26 mouse cellular contexts compared by ENCODE assay signal in genomic region chr9:29341292-29341691, GRCm38 (mm10).
A peak's percentile ranks its signal among the peaks of the same experiment; 100 is the strongest.
DNase-seq lines count a peak whose midpoint lies in the region; ATAC-seq lines count a peak whose summit lies in the region.
"Had no signal": no experiment of that assay in that cellular context is flagged by ENCODE, and none has a peak within 500 bp of the region (broad histone marks: within the 10 kb centered on the region; RNA-seq: fewer than 3 reads in every experiment).

No protein-coding gene starts in this region.

- peak overlapping the region; percentile 7; the same call in 1 of the 2 replicates for H3K27ac ChIP-seq in neural tube, embryonic 15.5 days (replicated peaks)
- H3K27ac ChIP-seq: embryonic facial prominence, embryonic 12.5 days; forebrain, embryonic 15.5 days; gastrocnemius, adult 2 months; limb, embryonic 13.5 days; liver, embryonic 14.5 days; lung, embryonic 15.5 days; stomach, postnatal 0 days had no signal

- H3K27me3 ChIP-seq in neural tube, embryonic 15.5 days (replicated peaks): no peaks in the 10 kb centered on the region
- H3K27me3 ChIP-seq: embryonic facial prominence, embryonic 12.5 days; forebrain, embryonic 15.5 days; lung, embryonic 15.5 days had no signal

- no peak overlapping the region for H3K4me3 ChIP-seq in neural tube, embryonic 15.5 days (replicated peaks)
- H3K4me3 ChIP-seq: embryonic facial prominence, embryonic 12.5 days; erythroblast, embryonic 14.5 days; forebrain, embryonic 15.5 days; gastrocnemius, adult 2 months; limb, embryonic 13.5 days; lung, embryonic 15.5 days had no signal

- no peak overlapping the region for H3K9ac ChIP-seq in neural tube, embryonic 15.5 days (replicated peaks)
- H3K9ac ChIP-seq: embryonic facial prominence, embryonic 12.5 days; forebrain, embryonic 15.5 days; limb, embryonic 13.5 days; liver, embryonic 14.5 days; lung, embryonic 15.5 days had no signal

- DNase-seq in cerebellum, adult 11 months: peak; percentile 66
- DNase-seq in cerebellum, postnatal 4 days (ENCODE audit: low spot score in 2 of 2): no peak
- DNase-seq in layer of hippocampus, adult 18-20 months (ENCODE audit: low spot score in 2 of 2): peak; percentile 50 to 85
- no peak for DNase-seq in layer of hippocampus, postnatal 25 days (ENCODE audit: extremely low spot score in 1 of 2, low spot score in 1 of 2)
- peak; percentile 81 for DNase-seq in gonadal fat pad, adult 2 months (ENCODE audit: low read depth)
- DNase-seq in heart, adult 9 months (ENCODE audit: low spot score in 2 of 2): no peak
- no peak for DNase-seq in right cerebral cortex, postnatal 36 days (ENCODE audit: low spot score in 2 of 2)
- DNase-seq: adrenal gland, postnatal 14 days; gastrocnemius, adult 2 months; heart, adult 18-20 months; heart, postnatal 36 days; kidney, adult 18-20 months; kidney, postnatal 25 days; lung, postnatal 4 days; thymus, postnatal 14 days had no signal

- ATAC-seq in neural tube, embryonic 15.5 days (ENCODE audit: low FRiP score): 0 out of 2 replicates have a peak, but pooled peaks have one; percentile 47
- ATAC-seq: activated CD4-positive, CD25-positive, alpha-beta regulatory T cell, adult 4 months; forebrain, embryonic 15.5 days; midbrain, embryonic 16.5 days had no signal

- no peaks in the 10 kb centered on the region for H3K36me3 ChIP-seq in neural tube, embryonic 15.5 days
- H3K36me3 ChIP-seq: embryonic facial prominence, embryonic 12.5 days; forebrain, embryonic 15.5 days; G1E; limb, embryonic 13.5 days; lung, embryonic 15.5 days had no signal

- 0 out of 2 replicates have a peak, but pooled peaks cover 3% of the 10 kb centered on the region for H3K4me1 ChIP-seq in neural tube, embryonic 15.5 days
- H3K4me1 ChIP-seq: embryonic facial prominence, embryonic 12.5 days; forebrain, embryonic 15.5 days; limb, embryonic 13.5 days; lung, embryonic 15.5 days had no signal

- H3K4me2 ChIP-seq in neural tube, embryonic 15.5 days: no peak overlapping the region
- H3K4me2 ChIP-seq: embryonic facial prominence, embryonic 12.5 days; forebrain, embryonic 15.5 days; limb, embryonic 13.5 days; lung, embryonic 15.5 days had no signal

- WGBS in neural tube, embryonic 15.5 days: 57% methylated on average over 3 of the region's 3 CpGs

- no peaks in the 10 kb centered on the region for H3K9me3 ChIP-seq in neural tube, embryonic 15.5 days (replicated peaks)
- H3K9me3 ChIP-seq: embryonic facial prominence, embryonic 12.5 days; forebrain, embryonic 15.5 days; G1E; lung, embryonic 15.5 days had no signal

Comparison
In these comparisons a context has a peak if more than half of its experiments do, and no peak if none do; other contexts are left out.
1. DNase-seq: peak in cerebellum, adult 11 months (single experiment), layer of hippocampus, adult 18-20 months (2 of 2) and gonadal fat pad, adult 2 months (single experiment); none in cerebellum, postnatal 4 days (0 of 2), layer of hippocampus, postnatal 25 days (0 of 2), heart, adult 9 months (0 of 2) and right cerebral cortex, postnatal 36 days (0 of 2).